Mouse (Mus musculus) adrenal gland, adult 2 months (tissue): ENCODE data around the gene Plekhm1. TPM values are rescaled to one million over a fixed set of nuclear protein-coding genes. Genes with fewer than 3 reads are reported as not detected.
"Not testable (repeated sequence)": the region's sequence is repeated elsewhere in the genome, so short reads cannot be mapped to it uniquely, and the experiment has no call there.

Experiments used
- DNase-seq: peaks from one replicate; pipeline ENCODE4 v3.0.0; 2021
- long read RNA-seq: library from polyadenylated mRNA; stranded (forward); transcript quantifications from one replicate; pipeline ENCODE4 v2.0.0, GENCODE M21; 2021
- polyA plus RNA-seq: library from polyadenylated mRNA; depleted of rRNA; stranded (reverse); fragments of >200 nt; gene quantifications from 2 replicates; pipeline ENCODE4 v1.2.3, GENCODE M21; 2012; rRNA removed
- total RNA-seq, 2 experiments: library from RNA; stranded (reverse); gene quantifications; 2 replicates each; pipeline ENCODE4 v1.2.3; 2021

Plekhm1 gene
- total RNA-seq (10 to 100 TPM; 19.7 to 21.2 TPM), polyA plus RNA-seq (18.6 and 18.8 TPM in 2 replicates)
- long read RNA-seq, full-length matches to known transcripts = 2 of 11 reads
- long read RNA-seq, partial matches to known transcripts = 5 of 11 reads
- long read RNA-seq, other reads (novel, unspliced or antisense) = 4 of 11 reads

GRCm38 (mm10) chr11:103411981-103412949 lies at the start of gene Plekhm1:
Gene Plekhm1, minus strand, starts transcription at chr11:103412687.
- peak; percentile 96 for DNase-seq

GRCm38 (mm10) chr11:103451105-103451504 lies 38.6 kb upstream of the Plekhm1 start:
- not testable (repeated sequence) for DNase-seq

DNA sequence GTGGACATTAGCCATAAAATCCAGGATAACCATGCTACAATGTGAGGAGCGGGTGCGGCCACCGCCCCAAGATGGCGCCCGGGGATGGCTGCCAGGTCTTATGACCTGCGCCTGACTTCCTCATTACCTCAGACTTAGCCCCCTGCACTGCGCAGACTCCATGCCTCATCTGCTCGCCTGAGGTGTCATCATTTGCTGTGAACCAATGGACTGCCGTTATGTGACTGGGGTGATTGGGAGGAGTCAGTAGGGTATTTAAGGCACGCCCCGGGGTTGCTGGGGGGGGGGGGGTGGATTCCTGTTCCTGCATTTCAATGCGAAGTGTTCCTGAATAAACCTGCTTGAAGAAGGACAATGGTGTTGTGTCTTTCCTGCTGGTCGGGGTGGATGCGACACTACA lies 37.2 kb upstream of the Plekhm1 start:
- not testable (repeated sequence) for DNase-seq

- no peak for DNase-seq
Measured at GRCm38 (mm10) chr11:103443678-103444077, 31.2 kb upstream of the Plekhm1 start.

- DNase-seq = no peak
Measured at GRCm38 (mm10) chr11:103436282-103436681, 23.8 kb upstream of the Plekhm1 start.

GRCm38 (mm10) chr11:103425031-103425430 lies 12.5 kb upstream of the Plekhm1 start:
- no peak for DNase-seq

DNA sequence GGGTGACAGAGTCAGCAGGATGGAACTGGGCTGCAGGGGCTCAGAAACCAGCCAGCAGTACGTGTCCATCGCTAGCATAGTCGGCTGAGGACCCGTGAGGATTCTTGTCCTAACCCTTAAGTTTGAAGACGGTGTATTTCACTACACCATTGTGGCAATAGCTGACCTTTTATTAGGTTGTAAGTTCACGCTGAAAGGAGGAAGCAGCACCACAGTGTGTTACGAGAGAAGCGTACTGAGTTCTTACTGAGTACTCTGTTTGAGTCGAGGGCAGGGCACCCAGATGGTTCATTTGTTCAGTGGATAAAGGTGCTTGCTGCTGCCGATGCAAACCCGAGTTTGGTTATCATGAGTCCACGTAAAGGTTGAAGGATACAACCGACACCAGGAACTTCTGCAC lies 7.2 kb upstream of the Plekhm1 start:
- DNase-seq = no peak

DNA sequence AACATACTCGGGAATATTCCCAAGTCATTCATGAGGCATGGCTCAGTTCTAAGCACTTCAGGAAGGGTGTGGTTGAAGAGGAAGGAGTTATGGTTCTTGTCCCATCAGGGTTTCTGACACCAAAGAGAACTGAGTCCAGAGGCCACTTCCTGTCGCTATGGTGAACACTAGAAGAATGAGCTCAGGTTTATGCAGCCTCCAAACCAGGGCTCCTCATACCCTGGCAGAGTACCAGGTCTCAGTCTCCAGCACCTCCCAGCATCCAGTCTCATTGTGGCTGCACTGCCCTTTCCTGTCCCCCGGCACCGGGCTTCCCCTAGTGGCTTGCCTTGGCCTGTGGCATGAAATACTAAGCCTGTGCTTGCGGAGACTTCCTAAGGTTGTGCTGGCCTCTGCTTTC lies 6.7 kb upstream of the Plekhm1 start:
- no peak for DNase-seq

DNA sequence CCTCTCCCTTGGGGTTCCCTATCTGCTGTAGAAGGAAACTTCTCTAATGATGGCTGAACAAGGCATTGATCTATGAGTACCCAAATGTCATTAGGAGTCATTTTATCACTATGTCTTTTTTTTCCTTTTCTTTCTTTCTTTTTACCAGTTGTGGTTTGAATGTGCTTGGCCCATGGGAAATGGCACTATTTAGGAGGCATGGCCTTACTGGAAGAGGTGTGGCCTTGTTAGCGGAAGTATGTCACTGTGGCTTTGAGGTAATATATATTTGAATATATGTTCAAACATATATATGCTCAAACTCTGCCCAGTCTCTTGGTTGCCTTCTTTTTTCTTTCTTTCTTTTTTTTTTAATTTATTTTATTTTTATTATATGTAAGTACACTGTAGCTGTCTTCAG lies 1.0 kb upstream of the Plekhm1 start:
- DNase-seq = no peak

GRCm38 (mm10) chr11:103412950-103413423 lies 500 bp upstream of the Plekhm1 start:
- DNase-seq = no peak

DNA sequence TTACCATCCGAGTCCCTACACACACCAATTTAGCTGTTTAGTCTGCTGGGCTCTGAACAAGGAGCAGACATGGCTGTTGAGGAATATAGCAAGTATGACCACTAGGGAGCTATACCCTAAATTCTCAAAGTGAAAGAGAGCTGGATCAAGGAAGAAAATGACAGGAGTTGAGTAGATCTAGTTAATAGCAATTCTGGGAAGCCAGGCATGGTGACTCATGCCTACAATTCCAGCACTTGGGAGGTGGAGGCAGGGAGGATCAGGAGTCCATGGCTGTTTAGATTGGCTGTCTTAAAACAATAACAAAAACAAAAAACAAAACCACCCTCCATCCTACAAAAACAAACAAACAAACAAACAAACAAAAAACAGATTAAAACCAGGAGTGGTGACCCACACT lies 1.2 kb downstream of the Plekhm1 start:
- DNase-seq = peak; percentile 26

- no peak for DNase-seq
Measured at GRCm38 (mm10) chr11:103408880-103409279, 3.6 kb downstream of the Plekhm1 start.

- DNase-seq = not testable (repeated sequence)
Measured at GRCm38 (mm10) chr11:103407136-103407535, 5.4 kb downstream of the Plekhm1 start.

GRCm38 (mm10) chr11:103406551-103406950 lies 5.9 kb downstream of the Plekhm1 start:
- DNase-seq = peak; percentile 27

GRCm38 (mm10) chr11:103405814-103406213 lies 6.7 kb downstream of the Plekhm1 start:
- DNase-seq = no peak

- no peak for DNase-seq
Measured at GRCm38 (mm10) chr11:103404618-103405017, 7.9 kb downstream of the Plekhm1 start.

- DNase-seq = no peak
Measured at GRCm38 (mm10) chr11:103403776-103404175, 8.7 kb downstream of the Plekhm1 start.

DNA sequence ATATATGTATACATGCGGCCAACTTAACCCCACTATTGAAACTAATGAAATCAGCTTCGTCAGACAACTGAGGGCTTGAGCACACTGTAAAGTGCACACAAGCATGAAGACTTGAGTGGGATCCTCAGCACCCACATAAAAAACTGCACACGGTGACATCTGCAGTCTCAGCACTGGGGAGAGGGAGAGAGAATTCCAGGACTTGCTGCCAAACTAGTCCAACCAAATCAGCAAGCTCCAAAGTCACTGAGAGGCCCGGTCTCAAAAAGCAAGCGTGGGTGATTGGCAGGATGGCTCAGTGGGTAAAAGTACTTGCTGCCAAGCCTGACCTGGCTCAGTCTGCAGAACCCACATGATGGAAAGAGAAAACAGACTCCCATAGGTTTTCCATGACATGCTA lies 9.7 kb downstream of the Plekhm1 start:
- DNase-seq = no peak

DNA sequence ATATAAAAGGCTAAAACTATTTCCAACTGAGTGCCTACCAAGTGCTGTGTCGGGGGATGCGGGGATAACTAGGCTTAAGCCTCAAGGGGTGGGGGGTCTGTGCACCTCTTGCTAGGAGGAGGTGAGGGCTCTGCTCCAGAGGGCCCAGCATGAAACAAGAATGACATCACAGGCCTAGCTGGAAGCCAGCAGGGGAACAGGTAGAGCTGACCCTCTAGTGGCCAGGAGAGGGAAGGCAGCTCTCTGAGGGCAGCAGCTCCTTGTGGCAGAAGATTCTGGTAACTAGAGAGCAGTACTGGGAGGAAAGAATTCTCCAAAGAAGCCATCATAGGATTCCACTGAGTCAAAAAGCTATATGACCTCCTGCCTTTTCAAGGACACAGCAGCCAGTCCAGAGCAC lies 10.3 kb downstream of the Plekhm1 start:
- peak; percentile 56 for DNase-seq

- DNase-seq = peak; percentile 74
Measured at GRCm38 (mm10) chr11:103399986-103400385, 12.5 kb downstream of the Plekhm1 start.

GRCm38 (mm10) chr11:103399050-103399449 lies 13.4 kb downstream of the Plekhm1 start:
- peak; percentile 26 for DNase-seq

- DNase-seq = peak; percentile 24
Measured at GRCm38 (mm10) chr11:103396682-103397081, 15.8 kb downstream of the Plekhm1 start.

- no peak for DNase-seq
Measured at GRCm38 (mm10) chr11:103396236-103396635, 16.3 kb downstream of the Plekhm1 start.
